Mouse (Mus musculus): ENCODE data around the gene Phka2.

The Phka2 gene

DNA sequence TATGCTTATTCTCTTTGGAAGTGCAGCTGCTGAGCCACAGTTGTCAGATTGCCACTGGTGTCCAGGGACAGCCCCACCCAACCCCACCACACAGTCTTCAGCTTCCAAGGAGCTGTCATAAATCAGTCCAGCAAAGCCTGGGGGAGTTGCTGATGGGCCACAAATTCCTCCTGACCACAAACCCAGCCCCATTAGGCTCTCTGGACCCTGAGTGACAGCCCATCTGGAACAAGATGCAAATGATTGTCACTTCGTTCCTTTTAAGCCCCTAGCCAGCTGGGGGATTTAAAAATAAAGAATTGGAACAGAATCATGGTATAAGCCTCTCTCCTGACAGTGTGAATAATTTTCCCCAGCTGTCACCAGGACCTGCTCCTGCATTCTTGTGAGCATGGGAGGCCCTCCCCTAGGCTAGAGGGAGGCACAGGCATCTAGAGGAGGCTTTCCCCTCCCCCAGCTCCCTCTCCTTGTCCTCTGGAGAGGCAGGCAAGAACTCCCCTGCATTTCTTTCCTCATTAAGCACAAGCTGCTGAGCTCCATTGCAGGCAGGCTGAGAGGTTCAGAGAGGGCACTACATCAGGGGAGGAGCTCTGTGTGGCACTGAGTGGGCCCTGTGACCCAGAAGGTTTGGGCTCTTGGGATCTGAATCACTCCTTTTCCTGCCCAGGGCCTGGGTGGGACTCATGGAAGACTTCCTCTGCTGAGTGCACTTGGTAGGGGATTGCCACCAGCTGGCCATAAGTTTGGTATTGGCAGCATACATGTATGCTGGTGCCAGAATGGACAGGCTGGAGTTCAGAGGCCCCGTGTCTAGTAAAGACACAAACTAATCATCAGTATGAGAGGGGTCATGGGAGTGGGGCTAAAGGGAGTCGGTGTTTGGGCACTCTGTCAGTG, 96.8 kb downstream of the Phka2 start:
- peak; percentile 70 for DNase-seq (ENCODE audit: low spot score)

DNA sequence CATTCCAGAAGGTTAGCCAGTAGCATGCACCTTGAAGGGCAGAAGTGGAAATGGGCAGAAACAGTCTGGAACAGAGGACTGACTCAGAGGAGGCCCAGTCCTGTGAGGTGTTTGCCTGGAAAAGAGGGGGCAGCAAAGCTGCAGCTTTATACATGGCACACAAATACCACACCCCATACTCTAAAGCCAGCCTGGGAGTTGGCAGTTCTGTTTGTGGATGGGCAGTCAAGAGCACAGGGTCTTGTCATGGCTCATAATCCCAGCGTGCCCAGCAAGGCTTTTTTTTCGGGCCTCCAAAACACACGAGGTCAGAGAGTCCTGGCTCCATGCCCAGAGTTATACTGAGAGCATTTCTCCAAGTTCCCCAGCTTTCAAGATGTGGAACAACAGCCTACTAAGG, 99.1 kb downstream of the Phka2 start:
- DNase-seq (ENCODE audit: low spot score): peak; percentile 76

DNA sequence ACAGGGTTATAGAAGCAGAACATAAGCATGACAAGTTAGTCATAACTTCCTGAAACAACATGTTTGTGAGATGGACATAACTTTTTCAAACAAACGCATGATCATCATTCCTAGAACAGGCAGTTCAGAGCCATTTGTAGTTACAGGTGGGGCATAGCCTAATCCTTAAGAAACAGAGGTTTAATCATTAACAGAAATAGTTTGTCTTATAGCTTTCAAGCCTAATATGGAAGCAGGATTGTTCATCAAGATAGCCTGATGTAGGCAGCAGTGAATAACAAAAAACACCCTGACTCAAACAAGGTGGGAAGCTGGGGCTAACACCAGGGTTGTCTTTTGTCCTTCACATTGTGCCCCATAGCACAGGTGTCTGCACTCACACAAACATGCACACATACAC, 100.8 kb downstream of the Phka2 start:
- no peak for DNase-seq (ENCODE audit: low spot score)

DNA sequence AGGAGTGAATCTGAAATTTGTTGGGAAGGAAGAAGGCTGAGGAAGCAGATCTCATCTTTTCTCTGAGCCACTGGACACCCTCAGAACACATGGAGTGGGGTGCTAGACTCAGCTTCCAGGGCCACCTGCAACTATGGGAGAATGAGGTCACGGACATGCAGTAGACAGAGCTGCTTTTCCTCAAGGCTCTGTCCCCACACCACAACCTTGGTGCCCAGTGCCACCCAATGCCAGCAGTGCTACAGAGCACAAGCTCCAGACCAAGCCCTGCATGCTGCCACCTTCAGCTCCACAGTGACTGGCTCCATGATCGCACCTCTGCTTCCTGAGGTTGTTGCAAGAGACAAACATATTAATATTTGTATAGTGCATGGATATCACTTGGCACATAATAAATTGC, 101.3 kb downstream of the Phka2 start:
- DNase-seq (ENCODE audit: low spot score): no peak

DNA sequence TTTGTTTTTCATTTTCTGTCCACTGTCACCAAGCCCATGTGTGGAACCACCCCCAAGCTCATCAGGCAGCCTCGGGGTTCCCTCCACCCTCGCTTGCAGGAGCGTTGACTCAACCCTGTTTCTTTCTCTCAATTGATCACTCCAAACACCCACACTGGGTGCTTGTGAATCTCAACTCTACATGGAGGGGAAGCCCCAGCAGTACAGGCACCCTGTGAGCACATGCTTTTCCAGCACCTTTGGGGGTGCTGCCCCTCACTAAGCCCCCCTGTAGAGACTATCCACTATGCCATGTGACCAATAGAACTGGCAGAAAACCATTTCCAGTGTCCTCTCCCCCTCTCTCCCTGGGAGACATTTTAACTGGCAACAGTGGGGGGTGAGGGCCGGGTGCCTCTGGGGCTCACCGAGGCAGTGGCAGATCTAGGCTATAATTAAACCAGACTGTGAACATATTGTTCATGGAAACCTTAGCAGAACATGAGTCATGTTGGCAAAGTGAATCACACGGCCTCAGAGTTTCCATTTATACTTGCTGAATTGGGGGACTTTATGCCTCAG, 102.1 kb downstream of the Phka2 start:
- DNase-seq (ENCODE audit: low spot score): peak; percentile 45

DNA sequence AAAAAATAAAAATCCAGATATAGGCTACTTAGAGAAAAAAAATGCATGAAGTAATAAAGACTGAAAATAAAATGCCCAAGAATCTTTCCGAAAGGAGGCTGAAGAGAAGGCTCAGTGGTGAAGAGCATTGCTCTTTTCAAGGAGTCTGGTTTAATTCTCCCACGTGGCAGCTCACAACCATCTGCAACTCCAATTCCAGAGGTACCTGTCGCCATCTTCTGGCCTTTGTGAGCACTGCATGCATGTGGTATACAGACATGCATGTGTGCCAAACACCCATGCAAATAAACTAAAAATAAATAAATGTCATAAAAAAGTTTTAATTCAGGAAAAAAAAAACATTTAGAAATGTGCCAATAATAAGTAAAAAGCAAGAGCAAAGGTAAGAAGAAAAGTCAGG, 107.9 kb downstream of the Phka2 start:
- DNase-seq (ENCODE audit: low spot score): peak; percentile 56

DNA sequence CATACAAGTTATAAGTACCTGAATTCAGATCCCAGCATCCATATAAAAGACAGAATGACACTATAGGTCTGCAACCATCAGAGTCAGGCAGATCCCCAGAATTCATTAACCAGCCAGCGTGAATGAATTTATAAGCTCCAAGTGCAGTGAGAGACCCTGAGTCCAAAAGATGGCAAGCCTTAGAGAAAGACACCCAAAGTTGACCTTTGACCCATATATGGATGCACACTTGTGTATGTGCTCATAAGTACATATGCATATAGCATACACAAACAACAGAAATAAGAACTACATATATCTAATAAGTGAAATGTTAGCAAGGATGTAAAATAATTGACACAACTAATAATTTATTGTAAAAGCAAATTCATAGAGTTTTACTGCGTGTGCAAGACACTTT, 108.5 kb downstream of the Phka2 start:
- DNase-seq (ENCODE audit: low spot score): no peak

DNA sequence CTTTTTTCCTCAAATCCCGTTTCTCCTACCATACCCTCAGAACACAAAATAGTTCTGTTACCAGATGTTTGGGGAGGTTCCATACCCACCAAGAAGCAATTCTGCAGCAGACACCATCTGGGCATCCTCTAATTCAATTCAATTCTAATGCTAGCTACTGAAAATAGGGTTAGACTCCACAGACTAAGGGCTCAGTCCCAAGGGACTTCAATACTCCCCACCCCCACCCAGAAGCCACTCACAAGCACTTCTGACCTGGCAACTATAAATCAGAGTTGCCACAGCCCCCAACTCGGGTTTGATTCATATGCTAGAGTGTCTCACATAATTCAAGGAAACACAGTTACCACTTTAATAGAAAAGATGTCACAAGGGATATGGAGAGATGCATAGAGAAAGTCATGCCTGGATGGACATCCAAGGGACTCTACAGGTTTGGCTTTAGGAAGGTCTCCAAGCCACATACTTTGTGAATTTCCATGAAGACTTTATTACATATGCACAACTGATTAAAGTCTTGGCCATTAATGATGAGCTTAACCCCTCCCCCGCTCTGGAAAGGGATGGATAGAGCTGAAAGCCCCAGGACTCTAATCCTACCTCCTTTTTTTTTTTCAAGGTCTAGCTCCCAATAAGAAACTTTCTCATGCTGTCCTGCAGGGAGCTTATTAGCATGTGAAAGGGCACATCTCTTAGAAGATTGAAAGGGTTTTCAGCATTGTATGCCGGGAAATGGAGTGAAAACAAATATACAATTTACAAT, 109.1 kb downstream of the Phka2 start:
- DNase-seq (ENCODE audit: low spot score): no peak
